Mouse (Mus musculus) E14TG2a.4 (cell line): ENCODE results near the gene Pla2g16.

Experiments
- CTCF ChIP-seq: conservative IDR thresholded peaks from 2 replicates; pipeline ENCODE4 v1.5.1; 2014; ENCODE audit warnings: low read length
- NANOG ChIP-seq: IDR thresholded peaks from 2 replicates; pipeline ENCODE4 v1.6.1; 2014; ENCODE audit warnings: borderline replicate concordance, low read length, mixed read lengths
- POU5F1 ChIP-seq: IDR thresholded peaks from 2 replicates; pipeline ENCODE4 v1.6.1; 2014; ENCODE audit warnings: low read length, borderline replicate concordance

- TF ChIP-seq CTCF (no peak), NANOG (no peak), POU5F1 (no peak)
Observed at GRCm38 (mm10) chr19:7606801-7607689, 49.8 kb downstream of the Pla2g16 start, which contains the start of gene Lgals12.
